Mouse (Mus musculus): ENCODE results near the gene Ppp4r2. TPM values are rescaled to one million over a fixed set of nuclear protein-coding genes. Genes with fewer than 3 reads are reported as not detected.

Ppp4r2 gene
- polyA plus RNA-seq, 1 experiment: 19.1 TPM

DNA sequence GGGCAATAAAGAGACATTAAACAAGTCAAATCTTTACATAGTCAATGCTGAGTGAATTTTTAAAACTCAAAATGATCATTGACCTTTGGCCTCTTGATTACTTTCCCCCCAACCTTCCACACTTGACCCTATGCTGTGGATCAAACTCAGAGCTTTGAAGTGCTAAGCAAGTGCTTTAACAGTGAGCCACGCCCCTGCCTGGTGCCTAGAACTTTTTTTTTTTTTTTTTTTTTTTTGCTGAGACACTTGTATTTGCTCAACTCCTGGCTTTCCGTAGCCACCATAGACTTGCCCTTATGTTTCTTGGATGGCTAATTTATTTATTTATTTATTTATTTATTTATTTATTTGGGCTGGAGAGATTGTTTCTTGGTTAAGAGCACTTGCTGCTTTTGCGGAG lies 30.2 kb upstream of the Ppp4r2 start:
- Histone ChIP-seq H3K36me3 (ENCODE audit: control insufficient read depth, insufficient read depth) (no peaks in the 10 kb centered on the region), H3K4me3 (no peak overlapping the region), H3ac (ENCODE audit: control insufficient read depth, insufficient read length) (no peak overlapping the region), H3K79me2 (ENCODE audit: control insufficient read depth, insufficient read depth) (no peaks in the 10 kb centered on the region), H3K27me3 (ENCODE audit: control insufficient read depth, insufficient read depth, insufficient read length) (no peaks in the 10 kb centered on the region), H3K4me2 (ENCODE audit: low read depth) (no peak overlapping the region)
- TF ChIP-seq E2F4 (IDR thresholded peaks at IDR 0.05; ENCODE audit: insufficient read depth) (no peak), SRF (IDR thresholded peaks at IDR 0.05; ENCODE audit: control insufficient read depth, insufficient read length, low read depth) (no peak), MAX (IDR thresholded peaks at IDR 0.05; ENCODE audit: low read depth) (no peak), MYOD1 (IDR thresholded peaks at IDR 0.05; ENCODE audit: control insufficient read depth in 1 of 3, insufficient read length in 2 of 3, low read depth in 2 of 3) (no peak), POLR2A (IDR thresholded peaks at IDR 0.05; ENCODE audit: insufficient read length, low read depth) (no peak), TCF3 (IDR thresholded peaks at IDR 0.05; ENCODE audit: insufficient read length, low read depth) (no peak), USF1 (IDR thresholded peaks at IDR 0.05; ENCODE audit: low read depth) (no peak), POLR2AphosphoS2 (IDR thresholded peaks at IDR 0.05; ENCODE audit: insufficient read length, low read depth) (no peak), REST (IDR thresholded peaks at IDR 0.05; ENCODE audit: insufficient read depth, insufficient read length) (no peak)

DNA sequence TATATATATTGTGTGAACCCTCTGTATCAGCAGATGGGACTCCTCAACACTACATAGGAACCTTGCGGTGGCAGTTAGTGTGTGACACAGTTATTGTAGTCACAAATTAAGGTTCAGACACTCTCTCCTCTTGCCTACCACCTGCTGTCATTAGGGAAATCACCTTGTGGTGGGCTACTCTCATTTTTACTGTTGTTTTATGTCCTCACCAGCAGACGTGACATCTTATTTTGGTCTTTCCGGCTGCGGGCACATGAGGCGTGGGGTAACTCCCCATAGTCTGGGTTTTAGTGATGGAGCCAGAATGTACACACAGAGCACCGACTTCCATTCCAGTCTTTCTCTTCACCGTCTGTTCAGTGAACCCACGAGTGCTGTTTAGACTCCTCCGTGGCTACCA lies 26.2 kb upstream of the Ppp4r2 start:
- Histone ChIP-seq H3ac (ENCODE audit: control insufficient read depth, insufficient read length) (no peak overlapping the region), H3K4me2 (ENCODE audit: low read depth) (no peak overlapping the region), H3K27me3 (ENCODE audit: control insufficient read depth, insufficient read depth, insufficient read length) (no peaks in the 10 kb centered on the region), H3K79me2 (ENCODE audit: control insufficient read depth, insufficient read depth) (no peaks in the 10 kb centered on the region), H3K4me3 (no peak overlapping the region), H3K36me3 (ENCODE audit: control insufficient read depth, insufficient read depth) (no peaks in the 10 kb centered on the region)
- no peak for TF ChIP-seq MYOD1 (IDR thresholded peaks at IDR 0.05; ENCODE audit: control insufficient read depth in 1 of 3, insufficient read length in 2 of 3, low read depth in 2 of 3)
- no peak for TF ChIP-seq MYOG (IDR thresholded peaks at IDR 0.05; ENCODE audit: control insufficient read depth in 1 of 3, insufficient read depth in 1 of 3, insufficient read length in 2 of 3, low read depth in 2 of 3)
- no peak for TF ChIP-seq REST (IDR thresholded peaks at IDR 0.05; ENCODE audit: insufficient read depth, insufficient read length)
- no peak for TF ChIP-seq CEBPB (IDR thresholded peaks at IDR 0.05; ENCODE audit: insufficient read depth, poor library complexity, severe bottlenecking)
- TF ChIP-seq MAX (IDR thresholded peaks at IDR 0.05; ENCODE audit: low read depth): no peak
- TF ChIP-seq TCF12 (IDR thresholded peaks at IDR 0.05; ENCODE audit: insufficient read depth, poor library complexity, severe bottlenecking): no peak
- no peak for TF ChIP-seq POLR2A (IDR thresholded peaks at IDR 0.05; ENCODE audit: insufficient read length, low read depth)
- TF ChIP-seq TCF3 (IDR thresholded peaks at IDR 0.05; ENCODE audit: insufficient read length, low read depth): no peak
- TF ChIP-seq USF1 (IDR thresholded peaks at IDR 0.05; ENCODE audit: low read depth): no peak
- TF ChIP-seq SRF (IDR thresholded peaks at IDR 0.05; ENCODE audit: control insufficient read depth, insufficient read length, low read depth): no peak
- TF ChIP-seq E2F4 (IDR thresholded peaks at IDR 0.05; ENCODE audit: insufficient read depth): no peak
- no peak for TF ChIP-seq POLR2AphosphoS2 (IDR thresholded peaks at IDR 0.05; ENCODE audit: insufficient read length, low read depth)

DNA sequence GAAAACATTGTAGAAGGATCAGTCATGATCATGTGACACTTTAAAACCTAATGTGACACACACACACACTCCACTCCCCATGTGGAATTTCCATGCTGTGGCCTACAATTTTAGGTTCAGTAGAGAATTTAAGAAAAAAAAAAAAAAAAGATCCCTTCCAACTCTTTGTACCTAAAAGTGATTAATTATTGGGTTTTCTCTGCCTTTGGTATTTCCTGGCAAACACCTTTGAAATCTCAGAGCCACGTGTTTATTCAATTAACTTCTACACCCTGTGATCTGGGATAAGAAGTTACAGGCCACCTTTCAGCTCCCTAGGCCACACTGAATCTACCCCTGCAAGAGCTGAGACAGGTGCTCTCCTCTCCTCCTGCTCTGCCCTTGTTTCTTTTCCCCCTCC lies 25.7 kb upstream of the Ppp4r2 start:
- Histone ChIP-seq H3ac (ENCODE audit: control insufficient read depth, insufficient read length) (no peak overlapping the region), H3K27me3 (ENCODE audit: control insufficient read depth, insufficient read depth, insufficient read length) (no peaks in the 10 kb centered on the region), H3K4me3 (no peak overlapping the region), H3K79me2 (ENCODE audit: control insufficient read depth, insufficient read depth) (no peaks in the 10 kb centered on the region), H3K4me2 (ENCODE audit: low read depth) (no peak overlapping the region), H3K36me3 (ENCODE audit: control insufficient read depth, insufficient read depth) (no peaks in the 10 kb centered on the region)
- no peak for TF ChIP-seq CEBPB (IDR thresholded peaks at IDR 0.05; ENCODE audit: insufficient read depth, poor library complexity, severe bottlenecking)
- TF ChIP-seq MYOD1 (IDR thresholded peaks at IDR 0.05; ENCODE audit: control insufficient read depth in 1 of 3, insufficient read length in 2 of 3, low read depth in 2 of 3): no peak
- no peak for TF ChIP-seq TCF3 (IDR thresholded peaks at IDR 0.05; ENCODE audit: insufficient read length, low read depth)
- TF ChIP-seq E2F4 (IDR thresholded peaks at IDR 0.05; ENCODE audit: insufficient read depth): no peak
- TF ChIP-seq POLR2A (IDR thresholded peaks at IDR 0.05; ENCODE audit: insufficient read length, low read depth): no peak
- TF ChIP-seq MYOG (IDR thresholded peaks at IDR 0.05; ENCODE audit: control insufficient read depth in 1 of 3, insufficient read depth in 1 of 3, insufficient read length in 2 of 3, low read depth in 2 of 3): no peak
- no peak for TF ChIP-seq USF1 (IDR thresholded peaks at IDR 0.05; ENCODE audit: low read depth)
- no peak for TF ChIP-seq TCF12 (IDR thresholded peaks at IDR 0.05; ENCODE audit: insufficient read depth, poor library complexity, severe bottlenecking)
- no peak for TF ChIP-seq MAX (IDR thresholded peaks at IDR 0.05; ENCODE audit: low read depth)
- TF ChIP-seq SRF (IDR thresholded peaks at IDR 0.05; ENCODE audit: control insufficient read depth, insufficient read length, low read depth): no peak
- no peak for TF ChIP-seq REST (IDR thresholded peaks at IDR 0.05; ENCODE audit: insufficient read depth, insufficient read length)
- TF ChIP-seq POLR2AphosphoS2 (IDR thresholded peaks at IDR 0.05; ENCODE audit: insufficient read length, low read depth): no peak

DNA sequence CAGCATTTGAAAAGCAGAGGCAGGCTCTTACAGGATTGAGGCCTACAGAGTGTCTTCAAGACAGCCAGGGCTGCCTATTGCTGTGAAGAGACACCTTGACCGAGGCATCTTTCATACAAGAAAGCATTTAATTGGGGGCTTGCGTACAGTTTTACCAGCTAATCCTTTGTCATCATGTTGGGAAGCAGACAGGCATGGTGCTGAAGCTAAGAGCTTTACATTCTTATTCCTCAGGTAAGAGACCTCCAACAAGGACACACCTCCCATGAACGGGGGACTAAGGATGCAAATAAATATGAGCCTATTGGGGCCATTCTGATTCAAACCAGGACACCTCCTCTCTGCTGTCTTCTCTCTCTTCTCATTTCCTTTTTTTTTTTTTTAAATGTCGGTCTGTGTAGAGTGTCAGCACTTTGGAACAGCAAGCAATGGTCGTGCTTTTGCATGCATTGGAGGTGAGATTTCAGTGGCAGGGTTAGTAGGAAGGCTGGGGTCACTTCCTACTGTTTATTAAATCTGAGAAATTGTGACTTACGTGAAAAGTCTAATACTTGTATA lies 25.1 kb upstream of the Ppp4r2 start:
- H3K4me2 ChIP-seq (ENCODE audit: low read depth): no peak overlapping the region
- no peak overlapping the region for H3ac ChIP-seq (ENCODE audit: control insufficient read depth, insufficient read length)
- H3K36me3 ChIP-seq (ENCODE audit: control insufficient read depth, insufficient read depth): no peaks in the 10 kb centered on the region
- H3K79me2 ChIP-seq (ENCODE audit: control insufficient read depth, insufficient read depth): no peaks in the 10 kb centered on the region
- H3K27me3 ChIP-seq (ENCODE audit: control insufficient read depth, insufficient read depth, insufficient read length): no peaks in the 10 kb centered on the region
- no peak for TF ChIP-seq REST (IDR thresholded peaks at IDR 0.05; ENCODE audit: insufficient read depth, insufficient read length)
- no peak for TF ChIP-seq POLR2A (IDR thresholded peaks at IDR 0.05; ENCODE audit: insufficient read length, low read depth)
- TF ChIP-seq USF1 (IDR thresholded peaks at IDR 0.05; ENCODE audit: low read depth): no peak
- TF ChIP-seq MYOG (IDR thresholded peaks at IDR 0.05; ENCODE audit: control insufficient read depth in 1 of 3, insufficient read depth in 1 of 3, insufficient read length in 2 of 3, low read depth in 2 of 3): no peak
- TF ChIP-seq CEBPB (IDR thresholded peaks at IDR 0.05; ENCODE audit: insufficient read depth, poor library complexity, severe bottlenecking): no peak
- TF ChIP-seq POLR2AphosphoS2 (IDR thresholded peaks at IDR 0.05; ENCODE audit: insufficient read length, low read depth): no peak
- TF ChIP-seq TCF12 (IDR thresholded peaks at IDR 0.05; ENCODE audit: insufficient read depth, poor library complexity, severe bottlenecking): no peak
- TF ChIP-seq SRF (IDR thresholded peaks at IDR 0.05; ENCODE audit: control insufficient read depth, insufficient read length, low read depth): no peak
- TF ChIP-seq MAX (IDR thresholded peaks at IDR 0.05; ENCODE audit: low read depth): no peak
- no peak for TF ChIP-seq TCF3 (IDR thresholded peaks at IDR 0.05; ENCODE audit: insufficient read length, low read depth)
- no peak for TF ChIP-seq MYOD1 (IDR thresholded peaks at IDR 0.05; ENCODE audit: control insufficient read depth in 1 of 3, insufficient read length in 2 of 3, low read depth in 2 of 3)
- no peak for TF ChIP-seq E2F4 (IDR thresholded peaks at IDR 0.05; ENCODE audit: insufficient read depth)
- no peak overlapping the region for H3K4me3 ChIP-seq
